Mouse (Mus musculus) adipocyte (in vitro differentiated cells): ENCODE measurements around the gene Ccdc9.
"Not testable (repeated sequence)": the region's sequence is repeated elsewhere in the genome, so short reads cannot be mapped to it uniquely, and the experiment has no call there.

Experiments used
- DNase-seq: peaks from one replicate; pipeline ENCODE4 v3.0.0-alpha.2; 2016; ENCODE audit warnings: low spot score

Gene Ccdc9

DNA sequence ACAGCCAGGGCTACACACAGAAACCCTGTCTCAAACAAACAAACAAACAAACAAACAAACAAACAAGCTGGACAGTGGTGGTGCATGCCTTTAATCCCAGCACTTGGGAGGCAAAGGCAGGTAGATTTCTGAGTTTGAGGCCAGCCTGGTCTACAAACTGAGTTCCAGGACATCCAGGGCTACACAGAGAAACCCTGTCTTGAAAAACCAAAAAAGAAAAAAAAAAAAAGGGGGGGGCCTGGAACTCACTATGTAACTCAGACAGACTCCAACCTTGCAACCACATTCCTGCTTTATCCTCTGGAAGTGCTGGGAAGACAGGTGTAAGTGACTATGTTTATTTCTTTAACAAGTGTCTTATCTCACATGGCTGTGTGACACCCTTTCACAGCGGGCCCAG lies 21.5 kb upstream of the Ccdc9 start, which contains the start of gene Bbc3:
TSS of gene Bbc3 (plus strand) at position 301 of the 400 bp plus-strand sequence.
- DNase-seq: not testable (repeated sequence)

DNA sequence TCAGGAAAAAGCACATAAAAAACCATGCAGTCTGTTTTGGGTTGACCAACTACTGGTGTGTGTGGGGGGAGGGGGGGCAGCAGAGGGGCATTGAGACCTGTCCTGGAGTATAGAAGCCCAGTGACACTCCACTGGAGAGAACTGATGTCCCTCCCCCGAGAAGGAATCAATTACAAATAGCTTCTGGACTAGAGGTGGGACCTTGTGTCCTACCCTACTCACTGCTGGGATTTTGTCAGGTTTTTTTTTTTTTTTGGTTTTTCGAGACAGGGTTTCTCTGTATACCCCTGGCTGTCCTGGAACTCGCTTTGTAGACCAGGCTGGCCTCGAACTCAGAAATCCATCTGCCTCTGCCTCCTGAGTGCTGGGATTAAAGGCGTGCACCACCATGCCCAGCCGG lies 20.5 kb upstream of the Ccdc9 start:
- not testable (repeated sequence) for DNase-seq

DNA sequence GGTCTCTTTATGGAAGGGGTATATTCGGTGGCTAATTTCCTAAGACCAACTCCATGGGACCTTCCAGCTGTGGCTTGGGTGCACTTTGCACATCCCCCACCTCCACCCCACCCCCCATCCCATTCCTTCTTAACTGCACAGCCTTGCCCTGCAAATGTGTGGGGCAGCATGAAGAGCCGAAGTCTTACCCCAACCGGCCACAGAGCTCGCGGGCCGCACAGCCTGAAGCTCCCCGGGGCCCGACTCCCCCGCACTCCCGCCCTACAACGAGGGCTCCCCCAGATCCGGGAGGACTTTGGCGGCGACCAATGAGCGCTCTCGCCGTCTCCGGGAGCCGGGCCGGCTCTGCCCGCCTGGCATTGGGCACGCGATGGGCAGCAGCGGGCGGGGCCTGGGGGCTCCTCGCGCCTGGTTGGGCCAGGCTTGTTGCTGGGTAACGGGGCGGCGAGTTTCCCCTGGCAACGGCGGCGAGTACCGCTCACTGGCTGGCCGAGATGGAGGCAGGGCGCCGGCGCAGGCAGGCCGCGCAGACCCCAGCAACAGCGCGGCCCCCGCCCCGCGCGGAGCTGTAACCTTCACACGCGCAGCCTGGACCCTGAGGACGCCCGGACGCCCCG lies 12.9 kb upstream of the Ccdc9 start:
- DNase-seq: peak; percentile 56

DNA sequence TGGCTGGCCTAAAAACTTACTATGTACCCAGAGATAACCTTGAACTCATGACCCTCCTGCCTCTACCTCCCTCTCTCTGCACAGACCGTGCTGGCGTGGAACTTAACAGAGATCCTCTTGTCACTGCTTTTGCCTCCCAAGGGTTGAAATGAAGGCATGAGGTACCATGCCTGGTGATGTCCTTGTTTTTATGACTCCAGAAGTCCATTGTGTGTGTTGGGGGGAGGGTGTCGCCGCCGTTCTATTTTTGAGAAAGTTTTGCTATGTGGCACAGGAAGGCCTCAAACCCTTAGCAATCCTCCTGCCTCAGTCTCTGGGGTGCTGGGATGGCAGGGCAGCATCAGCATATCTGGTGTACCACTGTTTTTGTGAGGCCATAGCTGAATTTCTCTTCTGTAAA lies 12.3 kb upstream of the Ccdc9 start:
- no peak for DNase-seq

DNA sequence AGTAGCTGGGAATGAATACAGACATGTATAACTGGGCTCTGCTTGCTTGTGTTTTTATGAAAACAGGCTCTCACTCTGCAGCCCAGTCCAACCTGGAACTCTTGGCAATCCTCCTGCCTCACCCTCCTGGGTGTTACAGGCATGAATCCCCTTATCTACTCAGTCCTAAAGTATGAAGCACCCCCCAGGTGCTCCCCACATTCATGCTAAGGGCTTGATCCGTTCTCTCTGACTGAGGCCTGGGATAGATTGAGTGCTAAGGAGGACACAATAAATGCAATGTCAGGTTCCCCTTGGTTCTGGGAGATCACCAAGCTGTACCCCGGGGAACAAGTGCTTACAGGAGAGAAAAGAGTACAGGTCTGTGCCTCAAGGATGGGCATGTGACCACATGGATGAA lies 11.0 kb upstream of the Ccdc9 start:
- no peak for DNase-seq

DNA sequence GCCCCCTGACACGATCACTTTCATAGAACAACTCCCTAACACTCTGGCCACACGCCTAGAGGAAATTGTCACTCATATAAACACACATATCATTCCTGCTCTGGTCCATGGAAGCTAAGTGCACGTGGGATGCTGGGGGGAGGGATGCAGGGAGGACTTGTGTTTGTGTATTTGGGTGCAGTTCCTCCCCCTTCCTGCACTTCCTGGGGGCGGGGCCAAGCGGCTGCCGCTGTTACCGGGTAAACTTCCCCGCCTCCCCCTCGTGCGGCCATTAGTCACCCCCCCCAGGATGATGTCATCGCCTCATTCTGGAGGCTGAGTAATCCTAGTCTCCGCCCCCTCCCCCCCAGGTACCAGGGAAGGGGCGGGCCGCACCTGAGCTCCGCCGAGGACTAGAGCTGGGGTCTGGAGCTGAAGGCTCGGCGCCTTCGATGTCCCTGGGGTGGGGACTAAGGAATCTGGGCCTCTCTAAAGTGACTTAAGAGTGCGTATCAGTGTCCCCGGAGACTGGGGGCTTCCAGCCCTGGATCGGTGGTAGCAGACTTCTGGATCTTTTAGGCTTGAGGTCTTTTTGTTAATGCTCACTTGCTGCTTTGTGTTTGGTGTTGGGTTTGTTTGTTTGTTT lies 10.3 kb upstream of the Ccdc9 start:
- DNase-seq: peak; percentile 47

DNA sequence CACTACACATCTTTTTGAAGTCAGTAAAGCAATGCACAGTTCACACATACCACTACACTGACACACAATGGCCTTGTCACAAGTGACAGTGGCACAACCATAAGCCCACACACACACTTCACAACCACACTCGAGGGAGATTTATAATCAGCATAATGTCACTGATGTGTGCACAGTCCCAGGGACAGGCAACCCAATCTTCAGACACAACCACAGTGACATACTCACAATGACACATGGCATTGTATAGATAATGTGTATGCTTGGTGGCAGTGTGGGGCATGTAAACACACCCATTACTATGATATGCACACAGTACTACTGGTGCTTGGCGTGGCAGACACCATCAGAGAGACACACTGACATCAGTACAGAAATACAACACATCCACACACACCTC lies 9.6 kb upstream of the Ccdc9 start:
- DNase-seq: no peak

DNA sequence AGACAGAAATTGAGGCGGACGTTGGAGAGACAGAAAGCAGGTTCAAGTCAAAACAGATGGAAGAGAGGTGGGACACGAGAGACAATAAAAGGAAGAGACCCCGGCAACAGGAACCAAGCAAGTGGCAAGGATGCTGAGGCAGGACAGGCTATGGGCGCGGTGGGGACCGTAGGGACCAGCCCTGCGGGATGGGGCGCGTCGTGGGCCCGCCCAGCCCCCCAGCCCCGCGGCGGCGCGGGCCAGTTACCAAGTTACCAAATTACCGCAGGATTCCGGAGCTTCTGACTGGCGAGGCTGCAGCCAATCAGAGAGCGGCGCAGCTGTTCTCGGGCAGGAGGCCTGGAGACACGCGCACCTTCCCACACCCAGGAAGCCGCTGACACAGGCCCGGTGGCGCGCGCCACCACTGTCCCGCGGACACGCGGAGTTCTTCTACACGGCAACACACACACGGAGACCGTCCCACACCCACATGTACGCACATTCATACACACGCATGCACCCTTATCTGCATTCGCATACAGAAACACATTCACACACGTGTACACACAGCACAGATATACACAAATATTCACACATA lies 8.8 kb upstream of the Ccdc9 start:
- peak; percentile 62 for DNase-seq

DNA sequence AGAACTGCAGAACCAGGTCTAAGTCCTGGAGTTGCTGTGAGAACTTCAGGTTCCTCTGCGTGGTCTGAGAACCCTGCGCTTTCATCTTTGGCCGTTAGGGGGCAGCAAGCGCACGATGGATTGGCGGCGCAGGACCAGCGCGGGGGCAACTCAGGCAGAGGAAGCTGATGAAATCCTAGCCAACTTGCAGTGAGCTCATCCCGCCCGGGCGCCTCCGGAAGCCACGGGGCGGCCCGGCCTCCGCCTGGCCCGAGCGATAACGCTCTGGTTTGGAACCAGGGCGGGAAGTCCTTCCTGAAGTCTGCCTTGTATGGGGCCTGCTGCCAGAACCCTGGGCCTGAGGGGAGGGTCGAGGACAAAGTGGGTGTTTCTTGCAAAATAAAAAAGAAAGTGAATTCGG lies 8.2 kb upstream of the Ccdc9 start:
- peak; percentile 89 for DNase-seq

DNA sequence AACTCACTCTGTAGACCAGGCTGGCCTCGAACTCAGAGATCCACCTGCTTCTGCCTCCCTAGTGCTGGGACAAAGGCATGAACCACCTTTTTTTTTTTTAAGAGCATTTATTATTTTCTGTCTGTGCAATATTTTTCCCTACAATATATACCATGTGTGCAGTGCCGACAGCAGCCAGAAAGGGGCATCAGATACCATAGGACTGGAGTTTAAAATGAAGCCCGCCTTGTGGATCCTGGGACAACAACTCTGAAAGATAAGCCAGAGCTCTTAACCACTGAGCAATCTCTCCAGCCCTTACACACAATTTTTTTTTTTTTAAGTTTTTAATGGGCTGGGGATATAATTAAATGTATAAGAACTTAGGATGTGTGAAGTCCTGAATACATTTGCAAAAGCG lies 7.8 kb upstream of the Ccdc9 start:
- peak; percentile 48 for DNase-seq

DNA sequence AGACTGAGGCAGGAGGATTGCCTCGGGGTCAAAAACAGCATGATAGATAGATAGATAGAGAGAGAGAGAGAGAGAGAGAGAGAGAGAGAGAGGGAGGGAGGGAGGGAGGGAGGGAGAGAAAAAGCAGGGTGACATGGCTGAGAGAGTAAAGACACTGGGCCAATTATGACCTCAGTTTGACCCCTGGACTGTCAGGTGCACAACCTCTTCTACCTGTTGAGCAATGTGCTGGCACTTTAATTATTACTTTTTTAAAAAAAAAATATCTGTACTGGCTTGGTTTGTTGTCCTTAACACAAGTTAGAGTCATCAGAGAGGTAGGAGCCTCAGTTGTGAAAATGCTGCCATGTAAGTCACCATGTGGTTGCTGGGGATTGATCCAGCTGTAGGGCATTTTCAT lies 1.2 kb upstream of the Ccdc9 start:
- DNase-seq: no peak

DNA sequence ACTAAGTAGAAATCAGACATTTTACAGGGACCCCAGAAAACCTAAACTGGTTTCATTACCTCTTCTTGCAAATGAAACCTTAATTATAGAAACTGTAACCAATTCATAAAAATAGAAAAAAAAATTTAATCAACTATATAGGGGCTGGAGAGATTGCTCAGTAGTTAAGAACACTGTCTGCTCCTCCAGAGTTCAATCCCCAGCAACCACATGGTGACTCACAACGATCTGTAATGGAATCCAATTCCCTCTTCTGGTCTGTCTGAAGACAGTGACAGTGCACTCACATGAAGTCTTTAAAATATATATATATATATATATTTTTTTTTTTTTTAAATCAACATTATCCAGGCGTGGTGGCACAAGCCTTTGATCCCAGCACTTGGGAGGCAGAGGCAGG lies 421 bp upstream of the Ccdc9 start:
- no peak for DNase-seq

DNA sequence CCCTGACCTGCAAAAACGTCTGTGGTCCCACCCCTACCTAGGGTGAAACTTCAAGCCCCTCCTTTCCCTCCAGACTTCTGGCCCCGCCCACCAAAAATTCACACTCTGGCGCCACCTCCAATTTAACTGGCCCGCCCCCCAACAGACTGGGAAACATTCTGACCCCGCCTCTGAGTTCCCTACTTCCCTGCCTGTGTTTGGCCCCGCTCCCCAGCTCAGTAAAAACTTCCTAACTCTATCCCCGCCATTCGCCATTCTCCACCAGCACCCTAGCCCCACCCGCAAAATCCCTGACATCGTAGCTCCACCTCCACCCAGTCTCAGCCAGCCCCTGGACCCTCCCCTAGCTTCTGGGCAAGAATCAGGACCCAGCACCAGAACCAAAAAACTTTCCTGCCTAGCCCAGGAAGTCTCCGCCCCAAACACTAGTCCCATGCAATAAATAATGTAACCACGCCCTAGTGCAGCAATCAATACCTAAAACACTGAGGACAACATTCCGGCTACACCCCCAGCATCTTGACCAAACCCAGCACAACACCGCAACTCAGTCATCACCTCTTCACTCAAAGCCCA lies 1.1 kb downstream of the Ccdc9 start:
- DNase-seq: no peak

DNA sequence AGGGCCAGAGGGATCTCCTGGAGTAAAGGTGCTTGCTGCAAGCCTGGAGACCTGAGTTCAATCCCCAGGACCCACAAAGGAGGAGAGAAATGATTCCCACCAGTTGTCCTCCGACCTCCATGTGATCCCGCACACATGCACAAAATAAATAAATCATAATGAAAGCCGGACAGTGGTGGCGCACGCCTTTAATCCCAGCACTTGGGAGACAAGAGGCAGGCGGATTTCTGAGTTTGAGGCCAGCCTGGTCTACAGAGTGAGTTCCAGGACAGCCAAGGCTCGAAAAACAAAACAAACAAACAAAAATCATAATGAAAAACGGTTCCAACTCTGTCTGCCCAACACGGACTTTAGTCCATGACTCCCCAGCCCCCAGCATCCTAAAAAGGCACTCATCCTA lies 1.7 kb downstream of the Ccdc9 start:
- DNase-seq: no peak

DNA sequence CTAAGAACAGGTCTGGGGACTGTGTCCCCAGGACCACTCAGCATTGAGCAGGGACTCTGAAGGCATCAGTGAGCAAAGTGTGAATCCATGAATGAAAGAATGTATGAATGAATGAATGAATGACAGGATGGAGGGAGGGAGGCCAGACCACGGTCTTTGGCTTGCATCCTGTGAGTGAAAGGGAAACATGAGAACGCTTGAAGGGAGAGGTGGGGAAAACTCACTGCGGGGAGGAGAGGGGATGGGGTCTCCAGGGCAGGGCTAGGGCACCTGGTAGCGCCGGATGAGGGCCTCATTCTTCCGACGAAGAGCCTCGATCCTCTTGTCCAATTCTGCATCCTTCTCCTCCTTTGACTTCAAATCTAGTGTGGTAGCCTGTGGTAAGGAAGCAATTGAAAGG lies 2.6 kb downstream of the Ccdc9 start:
- DNase-seq: no peak

DNA sequence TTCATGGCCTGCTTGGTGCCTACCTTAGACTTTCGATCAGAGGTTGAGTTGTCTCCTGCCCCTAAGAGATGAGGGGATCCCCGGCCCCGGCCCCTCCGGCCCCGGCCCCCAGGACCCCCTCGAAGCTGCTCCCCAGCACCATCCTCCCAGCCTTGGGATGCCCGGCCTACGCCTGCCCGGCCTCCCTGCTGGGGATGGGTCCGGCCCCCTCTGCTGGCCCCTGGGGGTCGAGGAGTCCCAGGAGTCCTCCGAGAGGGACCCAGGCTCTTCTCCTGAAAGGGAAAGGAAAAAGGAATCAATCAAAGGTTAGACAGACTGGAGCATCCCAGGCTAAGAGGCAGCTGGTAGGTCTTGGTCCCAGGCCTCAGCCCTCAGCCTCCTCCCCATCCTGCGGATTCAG lies 4.3 kb downstream of the Ccdc9 start:
- no peak for DNase-seq

DNA sequence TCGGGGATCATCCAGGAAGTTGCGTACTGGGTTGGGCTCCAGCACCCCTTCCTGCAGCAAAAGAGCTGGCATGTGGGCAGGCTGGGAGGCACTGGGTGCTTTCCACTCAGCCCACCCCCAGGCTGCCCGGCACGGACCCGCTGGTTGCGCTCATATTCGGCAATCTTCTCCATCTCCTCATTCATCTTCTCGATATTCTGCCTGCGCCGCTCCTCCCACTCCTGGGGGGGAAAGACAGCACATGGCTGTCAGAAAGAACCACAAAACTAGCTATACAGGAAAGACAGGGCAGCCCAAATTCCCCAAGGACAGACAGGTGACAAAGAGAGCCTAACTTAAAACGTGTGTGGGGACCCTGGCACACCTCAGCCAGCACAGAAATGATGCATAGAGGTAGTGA lies 5.9 kb downstream of the Ccdc9 start:
- DNase-seq: no peak

DNA sequence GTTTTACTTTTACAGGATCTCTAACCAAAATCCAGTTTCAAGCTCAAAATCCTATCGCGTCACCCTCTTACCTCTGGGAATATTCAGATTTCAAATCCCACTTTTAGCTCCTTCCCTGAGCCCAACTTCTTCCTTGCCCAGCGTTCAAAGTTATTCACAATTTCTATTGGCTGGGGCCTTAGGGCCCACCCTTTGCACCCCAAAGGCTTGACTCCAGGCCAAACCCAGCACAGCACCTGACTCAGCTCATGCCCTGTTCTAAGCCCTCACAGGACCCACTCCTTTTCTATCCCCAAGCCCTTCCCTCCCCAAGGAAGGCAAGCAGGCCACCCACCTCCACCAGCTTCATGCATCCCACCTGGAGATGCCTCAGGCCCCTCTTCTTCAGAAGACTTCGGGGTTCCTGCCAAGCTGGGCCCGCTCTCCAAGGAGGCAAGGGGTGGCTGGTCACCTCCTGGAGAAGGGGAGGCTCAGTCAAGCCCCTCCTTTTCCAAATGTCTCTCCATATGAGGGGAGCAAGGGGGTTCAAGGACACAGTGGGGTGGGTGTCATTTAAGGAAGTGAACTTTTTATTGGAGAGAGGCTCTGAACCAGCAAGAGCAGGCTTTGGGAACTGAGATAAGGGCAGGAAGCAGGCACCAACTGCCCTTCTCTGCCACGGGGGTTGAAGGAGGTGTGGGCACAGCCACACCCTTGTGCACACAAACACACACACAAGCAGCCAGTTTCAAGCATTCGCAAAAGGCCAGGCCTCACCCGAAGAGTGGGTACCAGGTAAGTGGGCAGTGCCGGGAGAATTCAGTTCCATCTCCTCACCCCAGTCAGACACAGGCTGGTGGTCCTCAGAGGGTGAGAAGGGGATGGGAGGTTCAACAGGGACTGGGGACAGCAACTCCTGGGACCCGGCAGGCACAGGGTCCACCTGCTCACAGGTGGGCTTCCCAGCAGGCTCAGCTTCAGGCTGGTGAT lies 11.4 kb downstream of the Ccdc9 start:
- no peak for DNase-seq

DNA sequence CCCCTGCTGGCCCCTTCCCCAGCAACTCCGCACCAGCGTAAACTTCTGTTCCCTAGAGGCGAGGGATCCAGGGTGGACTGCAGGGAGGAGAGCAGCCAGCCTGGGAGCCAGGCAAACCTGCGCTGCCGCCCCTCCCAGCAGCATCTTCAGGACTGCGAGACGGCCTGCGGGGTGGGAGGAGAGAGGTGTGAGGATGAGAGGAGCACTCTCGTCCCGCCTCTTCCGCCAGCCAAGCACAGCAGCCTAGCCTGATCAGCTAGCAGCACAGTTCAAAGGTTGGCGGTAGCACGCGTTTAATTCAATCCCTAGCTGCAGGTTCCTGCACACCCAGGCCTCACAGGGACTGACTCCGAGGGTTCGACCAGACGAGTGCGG lies 12.8 kb downstream of the Ccdc9 start:
- no peak for DNase-seq

DNA sequence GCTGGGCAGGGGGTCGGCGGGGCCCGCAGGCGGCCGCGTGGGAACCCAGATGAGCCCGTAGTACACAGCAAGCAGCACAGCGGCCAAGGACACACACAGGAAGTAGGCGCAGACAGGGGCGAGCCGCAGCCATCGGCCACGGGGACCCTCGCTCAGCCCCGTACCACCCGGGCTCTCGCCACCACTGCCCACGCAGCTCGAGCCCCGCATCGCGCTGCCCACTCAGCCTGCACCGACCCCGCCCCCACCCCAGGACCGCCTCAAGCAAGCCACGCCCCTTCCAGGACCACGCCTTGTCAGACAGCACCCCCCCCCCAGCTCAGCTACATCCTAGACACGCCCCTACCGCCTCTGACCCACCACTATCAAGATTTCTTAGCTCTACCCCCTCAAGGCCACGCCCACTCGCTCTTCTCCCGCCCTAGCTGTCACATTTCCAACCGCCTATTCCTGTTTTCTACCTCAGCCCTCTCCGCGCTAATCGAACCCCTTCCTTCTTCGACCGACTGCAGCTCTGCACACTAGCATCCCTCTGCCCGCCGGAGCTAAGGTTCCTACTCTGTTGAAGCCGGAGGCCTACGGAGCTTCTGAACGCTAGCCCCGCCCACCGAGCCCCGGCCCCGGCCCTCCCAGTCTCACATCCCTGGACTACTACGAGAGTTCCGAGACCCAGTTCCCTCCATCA lies 13.4 kb downstream of the Ccdc9 start, which contains the start of gene Inafm1:
TSS of gene Inafm1 (minus strand) at position 537 of the 685 bp plus-strand sequence.
- DNase-seq: peak; percentile 89

DNA sequence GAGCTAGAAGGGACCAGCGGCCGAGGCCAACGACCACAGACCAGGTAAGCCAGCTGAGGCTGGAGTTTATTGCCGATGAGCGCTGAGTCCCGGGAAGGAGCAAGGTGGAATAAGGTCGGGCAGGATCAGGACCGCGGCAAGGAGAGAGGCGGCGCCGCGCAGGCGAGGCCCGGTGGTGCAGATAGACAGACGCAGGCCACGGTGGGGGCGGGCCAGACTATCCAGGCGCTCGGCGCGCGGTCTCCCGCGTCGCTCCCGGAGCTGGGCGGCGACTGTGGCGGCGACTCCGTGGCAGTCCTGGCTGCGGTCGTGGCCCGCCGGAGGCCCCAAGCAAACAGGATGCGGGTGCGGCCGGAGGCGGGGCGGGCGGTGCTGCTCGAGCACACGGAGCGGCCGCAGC lies 13.9 kb downstream of the Ccdc9 start:
- DNase-seq: peak; percentile 65

DNA sequence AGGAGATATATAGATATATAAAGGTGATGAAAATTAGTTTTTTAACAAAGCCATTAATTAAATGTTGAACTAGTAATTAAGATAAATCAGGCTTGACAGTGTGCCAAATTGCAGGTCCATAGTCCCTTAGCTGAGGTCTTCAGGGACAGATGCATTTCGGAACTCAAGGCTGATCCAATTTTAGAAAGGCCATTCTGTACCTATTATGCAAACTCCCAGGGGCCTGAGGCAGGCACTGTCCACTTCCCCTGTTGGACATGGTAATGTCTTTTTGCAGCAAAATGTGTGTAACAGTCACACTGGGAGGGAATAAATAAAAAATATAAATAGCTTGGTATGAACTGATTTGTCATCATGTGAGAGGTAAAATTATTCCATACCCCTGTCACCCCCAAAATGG lies 15.5 kb downstream of the Ccdc9 start:
- no peak for DNase-seq
